Mouse (Mus musculus): Measurements from ENCODE around the gene Epb41l2. TPM values are rescaled to one million over a fixed set of nuclear protein-coding genes. Genes with fewer than 3 reads are reported as not detected.

Gene Epb41l2
- total RNA-seq, 1 experiment from 2014 or later, result 58.3 TPM

DNA sequence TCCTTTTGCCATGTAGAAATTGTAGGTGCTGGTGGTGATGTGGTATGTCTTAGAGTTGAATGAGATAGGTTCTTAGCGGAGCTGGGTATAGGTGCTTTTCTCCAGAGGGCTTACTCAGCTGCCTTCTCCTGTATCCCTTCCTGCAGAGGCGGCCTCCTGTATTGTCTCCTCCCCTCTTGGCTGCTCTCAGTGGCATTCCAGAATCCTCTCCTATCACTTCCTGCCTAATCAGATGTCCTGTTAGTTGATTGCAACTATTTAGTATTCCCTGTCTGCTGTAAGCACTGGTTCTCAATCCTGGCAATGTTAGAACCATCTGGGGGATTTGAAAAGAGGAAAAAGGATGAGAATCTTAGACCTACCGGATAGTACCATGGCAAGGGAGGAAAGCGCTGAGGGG is 27.3 kb downstream of the Epb41l2 start:
- no peak for ATAC-seq (replicated peaks in 1 of 2; ENCODE audit: insufficient read depth in 1 of 2, low FRiP score in 2 of 2, low TSS enrichment in 1 of 2, low read depth in 1 of 2, poor library complexity in 2 of 2, severe bottlenecking in 2 of 2)

DNA sequence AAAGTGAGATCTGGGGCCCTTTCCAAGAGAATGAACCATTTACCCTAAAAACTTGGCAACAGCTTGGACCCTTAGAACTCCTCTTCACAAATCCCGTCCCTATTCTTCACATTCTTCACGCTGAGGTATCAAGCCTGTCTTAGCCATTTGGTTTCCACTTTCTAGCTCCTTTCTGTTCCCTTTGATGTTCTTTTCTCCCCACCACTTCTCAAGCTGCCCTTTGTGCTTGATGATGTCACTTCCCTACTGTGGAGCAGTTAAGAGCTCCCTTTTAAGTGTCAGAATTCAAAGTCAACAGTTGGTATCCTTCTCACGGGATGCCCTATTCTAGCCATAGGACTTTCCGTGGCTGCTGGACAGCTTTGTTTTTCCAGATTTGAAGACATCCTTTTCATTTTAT is 27.7 kb downstream of the Epb41l2 start:
- ATAC-seq (replicated peaks in 1 of 2; ENCODE audit: insufficient read depth in 1 of 2, low FRiP score in 2 of 2, low TSS enrichment in 1 of 2, low read depth in 1 of 2, poor library complexity in 2 of 2, severe bottlenecking in 2 of 2), result no peak

DNA sequence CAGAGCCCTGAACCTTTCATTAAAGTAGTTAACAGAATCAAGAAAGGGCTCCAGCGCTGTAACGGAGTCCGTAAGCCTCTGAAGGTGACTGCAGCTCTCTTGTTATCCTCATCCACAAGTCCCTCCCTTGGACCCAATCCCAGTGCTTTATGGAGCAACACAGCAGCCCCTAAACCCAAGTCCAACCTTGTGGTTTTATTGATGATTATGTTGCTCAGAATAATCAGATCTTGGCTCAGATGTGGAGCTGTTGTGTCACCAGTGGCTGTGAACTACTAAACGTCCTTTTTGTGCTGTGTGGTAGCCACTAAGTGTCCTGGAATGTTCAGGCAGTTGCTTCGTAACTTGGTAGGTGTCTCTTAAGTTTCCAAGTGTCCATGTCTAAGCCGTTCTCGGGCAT is 33.2 kb downstream of the Epb41l2 start:
- ATAC-seq (replicated peaks in 1 of 2; ENCODE audit: insufficient read depth in 1 of 2, low FRiP score in 2 of 2, low TSS enrichment in 1 of 2, low read depth in 1 of 2, poor library complexity in 2 of 2, severe bottlenecking in 2 of 2), result no peak

DNA sequence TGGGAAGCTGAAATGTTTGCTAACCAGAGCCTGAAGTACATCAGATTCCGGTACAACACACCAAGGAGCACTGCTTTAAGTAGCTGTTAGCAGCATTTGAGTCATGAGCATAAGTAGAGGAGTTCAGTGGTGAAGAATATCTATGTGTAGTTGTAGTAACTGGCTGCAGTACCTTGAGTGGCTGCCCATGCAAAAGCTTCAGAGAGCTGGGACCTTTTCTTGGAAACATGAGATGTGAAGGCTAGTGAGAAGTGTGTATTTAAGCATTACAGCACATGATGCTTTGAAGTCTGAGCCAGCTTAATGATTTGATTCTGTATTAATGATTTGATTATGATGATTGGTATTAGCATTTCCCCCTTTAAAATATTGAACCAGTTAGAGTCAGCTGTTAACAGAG is 34.1 kb downstream of the Epb41l2 start:
- no peak for ATAC-seq (replicated peaks in 1 of 2; ENCODE audit: insufficient read depth in 1 of 2, low FRiP score in 2 of 2, low TSS enrichment in 1 of 2, low read depth in 1 of 2, poor library complexity in 2 of 2, severe bottlenecking in 2 of 2)

GRCm38 (mm10) chr10:25395236-25395886 is 35.8 kb downstream of the Epb41l2 start:
- no peak for ATAC-seq (replicated peaks in 1 of 2; ENCODE audit: insufficient read depth in 1 of 2, low FRiP score in 2 of 2, low TSS enrichment in 1 of 2, low read depth in 1 of 2, poor library complexity in 2 of 2, severe bottlenecking in 2 of 2)

- ATAC-seq (replicated peaks in 1 of 2; ENCODE audit: insufficient read depth in 1 of 2, low FRiP score in 2 of 2, low TSS enrichment in 1 of 2, low read depth in 1 of 2, poor library complexity in 2 of 2, severe bottlenecking in 2 of 2), result no peak
Observed at GRCm38 (mm10) chr10:25396859-25397258, 37.3 kb downstream of the Epb41l2 start.

- no peak for ATAC-seq (replicated peaks in 1 of 2; ENCODE audit: insufficient read depth in 1 of 2, low FRiP score in 2 of 2, low TSS enrichment in 1 of 2, low read depth in 1 of 2, poor library complexity in 2 of 2, severe bottlenecking in 2 of 2)
Observed at GRCm38 (mm10) chr10:25397767-25398690, 38.4 kb downstream of the Epb41l2 start.

DNA sequence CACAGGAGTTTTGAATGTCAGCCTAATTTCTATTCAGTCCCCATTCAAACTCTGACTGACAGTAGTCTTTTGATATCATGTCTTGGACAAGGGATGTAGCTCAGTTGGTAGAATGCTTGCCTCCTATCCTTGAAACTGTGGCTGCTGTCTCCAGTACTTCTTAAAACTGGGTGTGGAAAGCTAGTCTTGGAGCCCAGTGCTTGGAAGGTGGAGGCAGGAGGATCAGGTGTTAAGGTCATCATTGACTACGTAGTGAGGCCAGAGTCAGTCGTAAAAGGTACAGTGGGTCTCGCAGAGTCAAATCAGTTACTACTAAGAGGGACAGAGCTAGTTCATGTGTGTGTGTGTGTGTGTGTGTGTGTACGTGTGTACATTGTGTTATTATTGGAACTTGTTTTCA is 39.4 kb downstream of the Epb41l2 start:
- ATAC-seq (replicated peaks in 1 of 2; ENCODE audit: insufficient read depth in 1 of 2, low FRiP score in 2 of 2, low TSS enrichment in 1 of 2, low read depth in 1 of 2, poor library complexity in 2 of 2, severe bottlenecking in 2 of 2), result no peak

DNA sequence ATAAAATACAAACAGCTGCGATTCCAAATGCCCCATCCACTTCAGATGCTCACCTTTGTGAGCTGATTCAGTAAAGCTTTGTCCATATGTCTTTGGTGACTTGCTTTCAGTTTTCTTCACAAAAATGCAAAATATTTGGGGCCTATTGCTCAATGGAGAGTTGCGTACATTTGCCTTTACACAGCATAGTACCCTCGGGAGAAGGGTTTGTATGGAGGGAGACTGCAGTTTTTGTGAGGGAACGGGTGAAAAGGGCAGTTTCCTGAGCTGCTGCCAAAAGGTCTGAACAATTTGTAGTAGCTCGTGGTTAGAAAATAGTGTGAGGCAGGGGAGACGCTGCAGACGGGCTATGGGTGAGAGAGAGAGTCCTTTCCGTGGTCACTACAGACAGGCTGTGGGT is 40.5 kb downstream of the Epb41l2 start:
- ATAC-seq (replicated peaks in 1 of 2; ENCODE audit: insufficient read depth in 1 of 2, low FRiP score in 2 of 2, low TSS enrichment in 1 of 2, low read depth in 1 of 2, poor library complexity in 2 of 2, severe bottlenecking in 2 of 2), result no peak

GRCm38 (mm10) chr10:25400646-25401045 is 41.0 kb downstream of the Epb41l2 start:
- ATAC-seq (replicated peaks in 1 of 2; ENCODE audit: insufficient read depth in 1 of 2, low FRiP score in 2 of 2, low TSS enrichment in 1 of 2, low read depth in 1 of 2, poor library complexity in 2 of 2, severe bottlenecking in 2 of 2), result no peak

GRCm38 (mm10) chr10:25401356-25401755 is 41.8 kb downstream of the Epb41l2 start:
- no peak for ATAC-seq (replicated peaks in 1 of 2; ENCODE audit: insufficient read depth in 1 of 2, low FRiP score in 2 of 2, low TSS enrichment in 1 of 2, low read depth in 1 of 2, poor library complexity in 2 of 2, severe bottlenecking in 2 of 2)

GRCm38 (mm10) chr10:25402886-25403285 is 43.3 kb downstream of the Epb41l2 start:
- no peak for ATAC-seq (replicated peaks in 1 of 2; ENCODE audit: insufficient read depth in 1 of 2, low FRiP score in 2 of 2, low TSS enrichment in 1 of 2, low read depth in 1 of 2, poor library complexity in 2 of 2, severe bottlenecking in 2 of 2)

- peak; percentile 47 to 69 for ATAC-seq (replicated peaks in 1 of 2; ENCODE audit: insufficient read depth in 1 of 2, low FRiP score in 2 of 2, low TSS enrichment in 1 of 2, low read depth in 1 of 2, poor library complexity in 2 of 2, severe bottlenecking in 2 of 2)
Observed at GRCm38 (mm10) chr10:25403813-25404701, 44.5 kb downstream of the Epb41l2 start.

GRCm38 (mm10) chr10:25404702-25405098 is 45.1 kb downstream of the Epb41l2 start:
- ATAC-seq (replicated peaks in 1 of 2; ENCODE audit: insufficient read depth in 1 of 2, low FRiP score in 2 of 2, low TSS enrichment in 1 of 2, low read depth in 1 of 2, poor library complexity in 2 of 2, severe bottlenecking in 2 of 2), result peak; percentile 49 to 51; a peak in 3 of 4 replicates

DNA sequence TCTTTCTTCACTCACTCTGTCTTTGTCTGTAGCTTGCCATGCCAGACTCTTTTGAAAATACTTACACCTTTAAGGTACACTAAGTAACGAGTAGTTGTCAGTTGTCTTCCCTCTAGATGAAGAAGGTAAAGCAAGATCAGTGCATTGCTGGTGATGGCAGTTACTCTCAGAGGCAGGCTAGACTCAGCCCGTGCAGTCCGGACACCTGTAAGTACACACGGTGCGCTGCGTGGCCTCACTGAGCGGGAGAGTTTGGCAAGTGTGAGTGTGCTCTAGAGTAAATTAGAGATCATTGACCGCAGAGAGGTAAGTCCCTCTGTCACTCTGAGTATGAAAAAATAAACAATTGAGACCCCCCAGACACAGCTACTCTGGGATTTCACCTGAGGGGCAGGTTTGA is 46.0 kb downstream of the Epb41l2 start:
- ATAC-seq (replicated peaks in 1 of 2; ENCODE audit: insufficient read depth in 1 of 2, low FRiP score in 2 of 2, low TSS enrichment in 1 of 2, low read depth in 1 of 2, poor library complexity in 2 of 2, severe bottlenecking in 2 of 2), result no peak

DNA sequence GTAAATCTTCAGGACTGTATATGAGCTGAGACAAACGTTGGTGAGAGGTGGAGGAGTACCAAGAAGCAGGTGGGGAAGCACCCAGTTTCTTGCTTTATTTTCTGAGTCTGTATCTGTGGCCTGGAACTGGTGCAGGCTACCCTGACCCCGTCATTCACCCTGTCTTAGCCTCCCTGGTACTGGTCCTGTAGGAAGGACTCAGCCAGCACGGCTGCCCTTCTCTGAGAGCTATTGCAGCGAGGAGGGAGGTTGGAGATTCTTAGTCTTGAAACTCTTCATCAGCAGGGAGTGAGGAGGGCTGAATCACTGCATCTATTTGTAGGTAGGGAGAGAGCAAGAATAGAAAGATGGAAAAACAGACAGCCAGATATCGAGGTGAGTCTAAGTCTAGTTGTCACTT is 47.1 kb downstream of the Epb41l2 start:
- ATAC-seq (replicated peaks in 1 of 2; ENCODE audit: insufficient read depth in 1 of 2, low FRiP score in 2 of 2, low TSS enrichment in 1 of 2, low read depth in 1 of 2, poor library complexity in 2 of 2, severe bottlenecking in 2 of 2), result no peak

DNA sequence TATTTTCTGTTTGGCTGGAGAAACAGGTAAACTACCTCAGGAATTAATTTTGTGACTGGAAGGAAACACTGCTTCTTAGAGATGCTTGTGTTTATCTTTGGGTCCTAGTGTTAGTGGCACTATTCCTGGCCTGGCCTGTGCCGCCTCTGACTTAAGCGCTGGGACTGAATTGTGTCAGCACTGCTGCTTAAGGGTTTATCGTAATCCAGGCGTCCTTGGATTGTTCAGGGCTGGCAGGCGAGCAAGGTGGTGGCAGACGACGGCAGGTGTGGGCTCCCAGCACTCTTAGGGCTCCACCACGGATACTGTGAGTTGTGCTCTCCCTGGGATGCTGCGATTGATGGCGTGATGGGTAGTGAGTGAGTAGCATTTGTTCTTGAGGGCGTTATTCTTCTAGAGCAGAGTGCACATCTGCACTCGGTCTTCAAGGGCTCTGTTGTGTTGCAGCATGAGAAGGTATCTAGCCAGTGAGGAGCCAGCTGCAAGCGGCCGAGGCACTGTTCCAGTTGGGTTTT is 48.6 kb downstream of the Epb41l2 start:
- ATAC-seq (replicated peaks in 1 of 2; ENCODE audit: insufficient read depth in 1 of 2, low FRiP score in 2 of 2, low TSS enrichment in 1 of 2, low read depth in 1 of 2, poor library complexity in 2 of 2, severe bottlenecking in 2 of 2), result no peak
